Mouse (Mus musculus): Measurements from ENCODE around the gene Timp4.

The Timp4 gene

DNA sequence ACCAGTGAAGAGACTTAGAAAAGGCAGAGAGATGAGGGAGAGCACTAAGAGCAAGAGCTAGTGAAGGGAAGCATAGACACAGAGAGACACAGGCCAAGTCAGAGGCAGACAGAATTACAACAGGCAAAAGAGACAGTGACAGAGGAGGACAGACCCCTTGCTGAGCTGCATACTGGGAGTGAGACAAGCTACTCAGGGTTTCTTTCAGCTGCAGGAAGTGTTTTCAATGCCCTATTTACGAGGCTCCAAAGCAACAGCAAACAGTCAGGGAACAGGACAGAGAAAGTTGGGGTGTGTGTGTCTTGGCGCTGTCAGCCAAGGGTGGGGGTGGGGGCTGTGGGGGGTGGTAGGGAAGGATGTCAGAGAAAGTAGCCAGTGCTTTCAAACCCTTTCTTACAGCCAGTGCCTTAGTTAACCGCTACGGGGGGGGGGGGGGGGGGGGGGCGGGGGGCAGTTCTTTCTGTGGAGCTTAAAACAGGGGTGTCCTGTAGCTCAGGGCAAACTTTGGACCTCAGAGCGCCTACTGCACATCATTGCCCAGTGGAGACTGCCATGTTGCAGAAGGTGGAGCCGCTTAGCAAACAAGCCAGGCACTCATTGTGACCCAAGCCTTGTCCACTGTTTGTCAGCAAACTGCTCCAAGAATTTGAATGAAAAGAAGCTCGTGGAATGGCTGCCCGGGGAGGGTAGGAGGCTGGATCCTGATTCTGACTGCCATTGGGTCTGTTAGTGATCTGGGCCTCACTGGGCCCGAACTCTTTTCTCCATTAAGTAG is at the start of gene Timp4:
Gene Timp4 (minus strand): TSS at position 107 of the 775 bp plus-strand sequence.
- DNase-seq (ENCODE audit: low read depth, low spot score): peak; percentile 34

DNA sequence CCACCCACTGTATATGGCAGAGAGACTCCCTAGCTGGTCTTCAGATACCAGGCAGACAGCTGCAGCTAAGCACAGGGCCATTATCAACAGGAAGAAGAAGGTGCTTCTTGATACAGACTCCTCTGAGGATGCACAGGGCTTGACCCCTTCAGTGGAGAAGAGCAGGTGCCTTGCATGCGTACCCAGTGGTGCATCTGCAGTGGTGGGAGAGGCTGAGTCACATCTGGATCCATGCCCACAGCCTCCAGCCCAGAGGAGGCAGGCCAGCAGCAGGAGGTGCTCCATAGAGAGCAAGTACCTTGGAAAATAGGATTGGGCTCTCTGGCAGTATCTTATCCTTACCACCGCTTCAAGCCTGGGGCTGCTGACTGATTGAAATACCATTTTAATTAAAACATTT is 41.9 kb upstream of the Timp4 start:
- no peak for DNase-seq (ENCODE audit: low read depth, low spot score)

DNA sequence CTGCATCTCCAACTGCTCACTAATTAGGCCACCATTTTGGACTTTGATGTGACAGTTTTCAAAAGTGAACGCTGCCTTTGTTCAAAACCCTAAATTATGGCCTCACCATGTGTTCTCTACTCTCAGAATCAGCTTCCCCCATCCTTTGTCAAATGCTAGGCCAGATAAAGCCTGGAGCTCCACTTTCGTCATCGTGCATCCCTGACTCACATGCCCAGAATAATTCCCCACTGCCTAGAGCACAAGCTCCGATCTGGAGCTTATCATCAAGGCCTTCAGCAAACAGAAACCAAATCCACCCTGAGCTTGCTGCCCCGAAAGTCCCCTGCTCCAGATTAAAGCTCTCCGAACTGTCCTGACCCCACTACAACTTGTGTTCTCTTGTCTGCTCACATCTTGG is 40.6 kb upstream of the Timp4 start:
- no peak for DNase-seq (ENCODE audit: low read depth, low spot score)

DNA sequence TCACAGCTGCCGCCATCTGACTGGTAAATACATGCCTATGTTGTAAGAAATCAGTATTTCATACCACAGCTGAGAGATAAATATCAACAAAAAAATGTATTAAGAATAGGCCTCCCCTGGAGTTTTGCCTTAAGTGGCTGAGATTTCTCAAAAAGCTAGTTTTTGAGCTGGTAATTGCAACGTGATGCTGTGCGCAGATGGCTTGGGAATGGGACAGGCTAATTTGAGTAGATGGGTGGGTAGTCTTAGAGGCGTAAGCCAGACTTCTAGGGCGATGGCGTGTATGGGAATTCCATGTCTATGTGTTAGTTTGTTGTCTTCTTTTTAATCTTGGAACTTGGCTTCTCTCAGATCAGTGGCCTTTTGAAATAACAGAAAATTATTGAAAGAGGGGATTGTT is 39.8 kb upstream of the Timp4 start:
- no peak for DNase-seq (ENCODE audit: low read depth, low spot score)

DNA sequence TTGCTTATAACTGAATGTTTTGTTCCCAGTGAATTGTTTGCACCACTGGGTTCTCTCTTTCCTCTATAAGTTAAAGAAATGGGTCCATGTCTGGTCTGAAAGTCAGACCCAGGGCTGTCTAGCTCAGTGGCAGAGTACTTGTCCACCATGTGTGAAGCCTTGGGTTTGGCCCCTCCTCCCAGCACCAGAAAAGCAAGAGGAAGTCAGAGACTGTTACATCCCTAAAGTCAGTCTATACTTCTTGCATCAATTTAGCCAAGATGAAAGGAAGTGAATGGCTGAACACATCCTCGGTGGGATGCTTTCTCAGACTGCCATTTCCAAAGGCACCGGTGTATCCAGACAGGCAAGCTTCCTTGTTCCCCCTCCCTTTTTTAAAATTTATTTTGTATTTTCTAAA is 39.1 kb upstream of the Timp4 start:
- no peak for DNase-seq (ENCODE audit: low read depth, low spot score)

DNA sequence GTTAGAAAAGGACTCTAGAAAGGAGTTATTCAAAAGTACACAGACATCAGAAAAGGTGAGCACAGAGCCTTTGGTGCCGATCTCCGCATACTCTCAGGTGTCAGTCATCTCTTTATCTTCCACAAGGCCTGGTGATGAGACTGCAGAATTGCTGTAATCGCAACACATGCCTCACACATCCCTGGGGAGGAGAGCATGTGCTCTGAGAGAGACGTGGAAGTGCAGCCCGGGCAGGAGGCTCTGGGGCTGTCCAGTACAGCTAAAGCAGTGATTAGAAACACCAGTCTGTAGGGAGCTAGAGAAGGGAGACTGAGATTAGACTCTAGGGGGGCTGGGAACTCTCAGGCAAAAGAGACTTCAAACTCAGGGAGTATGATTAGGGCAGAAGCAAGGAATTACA is 38.6 kb upstream of the Timp4 start:
- DNase-seq (ENCODE audit: low read depth, low spot score): no peak

DNA sequence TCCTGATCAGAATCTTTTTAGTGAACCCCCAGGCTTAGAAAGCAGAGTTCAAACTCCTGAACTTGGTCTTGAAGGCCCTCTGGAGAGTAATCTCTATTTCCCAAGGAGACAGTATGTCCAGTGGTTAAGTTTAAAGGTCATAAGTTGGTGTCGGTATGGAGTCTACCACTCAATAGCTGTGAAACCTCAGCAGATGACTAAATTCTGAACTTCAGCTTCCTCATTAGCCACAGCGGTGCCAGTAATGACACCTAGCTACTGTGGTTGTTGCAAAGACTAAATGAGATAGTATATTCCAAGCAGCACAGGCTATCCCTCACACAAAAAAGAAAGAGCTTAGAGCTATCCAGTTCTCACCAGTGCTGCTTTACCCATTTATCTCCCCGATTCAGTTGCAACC is 36.2 kb upstream of the Timp4 start:
- no peak for DNase-seq (ENCODE audit: low read depth, low spot score)

DNA sequence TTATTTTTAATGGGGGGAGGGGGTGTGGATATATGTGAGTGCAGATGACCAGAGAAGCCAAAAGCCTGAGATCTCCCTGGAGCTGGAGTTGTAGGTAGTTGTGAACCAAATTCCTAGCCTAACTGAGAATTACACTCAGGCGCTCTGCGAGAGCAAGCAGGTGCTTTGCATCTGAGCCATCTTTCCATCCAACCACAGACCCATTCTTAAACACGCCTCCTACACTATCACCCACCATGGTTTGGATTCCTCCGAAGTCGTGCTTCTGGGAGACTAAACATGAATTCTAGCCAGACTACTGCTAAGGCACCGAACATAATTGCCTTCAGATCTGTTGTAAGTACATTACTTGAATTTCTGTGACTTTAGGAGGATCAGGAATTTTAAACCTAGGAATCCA is 34.4 kb upstream of the Timp4 start:
- DNase-seq (ENCODE audit: low read depth, low spot score): no peak

DNA sequence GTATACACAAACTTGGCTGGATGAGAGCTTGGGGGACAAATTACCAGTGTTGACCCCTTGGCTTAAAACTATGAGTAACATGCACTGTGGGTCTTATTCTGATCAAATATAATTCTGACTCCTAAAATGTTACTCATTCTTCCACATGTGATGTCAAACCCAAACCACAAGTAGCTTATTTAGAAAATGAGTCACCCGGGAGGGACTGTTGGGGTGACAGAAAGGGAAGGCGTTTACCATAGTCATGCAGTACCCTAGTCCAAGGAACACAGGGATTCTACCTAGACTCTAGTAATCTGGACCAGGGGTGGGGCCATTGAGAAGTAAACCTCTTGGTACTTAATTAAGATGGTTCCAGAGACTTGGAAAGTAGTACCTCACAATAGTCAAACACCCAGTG is 32.1 kb upstream of the Timp4 start:
- no peak for DNase-seq (ENCODE audit: low read depth, low spot score)

DNA sequence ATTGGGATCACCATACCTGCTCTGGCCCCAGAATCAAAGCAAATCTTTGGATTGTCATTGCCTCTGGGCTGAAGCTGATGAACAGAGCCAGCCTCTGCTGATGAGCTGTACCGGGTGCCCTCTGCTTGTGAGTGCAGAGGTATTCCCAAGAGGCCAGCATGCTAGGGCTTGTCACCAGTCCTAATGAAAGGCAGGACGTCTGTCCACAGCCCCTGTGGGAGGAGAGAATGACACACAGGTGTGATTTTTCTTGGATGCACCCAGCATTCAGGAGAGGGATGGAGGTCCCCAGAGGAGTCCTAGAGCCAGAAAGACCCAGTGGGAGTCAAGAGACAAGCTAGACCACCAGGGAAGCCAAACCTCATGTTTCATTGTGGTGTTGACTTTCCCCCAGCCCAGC is 27.6 kb upstream of the Timp4 start:
- no peak for DNase-seq (ENCODE audit: low read depth, low spot score)

DNA sequence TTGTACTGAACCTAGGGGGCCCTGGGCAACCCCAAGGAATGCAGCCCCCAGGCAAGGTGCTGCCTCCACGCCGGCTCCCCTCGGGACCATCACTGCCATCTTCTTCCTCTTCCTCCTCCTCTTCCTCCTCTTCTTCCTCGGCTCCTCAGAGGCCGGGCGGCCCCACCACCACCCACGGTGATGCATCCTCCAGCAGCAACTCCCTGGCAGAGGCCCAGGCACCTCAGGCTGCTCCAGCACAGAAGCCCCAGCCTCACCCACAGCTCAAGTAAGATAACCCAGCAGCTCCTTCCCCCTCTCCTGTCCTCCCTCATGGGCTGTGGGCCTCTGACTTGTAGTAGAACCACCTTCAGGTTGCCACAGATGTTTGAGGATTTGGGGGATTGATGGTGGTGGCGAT is 26.1 kb upstream of the Timp4 start:
- no peak for DNase-seq (ENCODE audit: low read depth, low spot score)

DNA sequence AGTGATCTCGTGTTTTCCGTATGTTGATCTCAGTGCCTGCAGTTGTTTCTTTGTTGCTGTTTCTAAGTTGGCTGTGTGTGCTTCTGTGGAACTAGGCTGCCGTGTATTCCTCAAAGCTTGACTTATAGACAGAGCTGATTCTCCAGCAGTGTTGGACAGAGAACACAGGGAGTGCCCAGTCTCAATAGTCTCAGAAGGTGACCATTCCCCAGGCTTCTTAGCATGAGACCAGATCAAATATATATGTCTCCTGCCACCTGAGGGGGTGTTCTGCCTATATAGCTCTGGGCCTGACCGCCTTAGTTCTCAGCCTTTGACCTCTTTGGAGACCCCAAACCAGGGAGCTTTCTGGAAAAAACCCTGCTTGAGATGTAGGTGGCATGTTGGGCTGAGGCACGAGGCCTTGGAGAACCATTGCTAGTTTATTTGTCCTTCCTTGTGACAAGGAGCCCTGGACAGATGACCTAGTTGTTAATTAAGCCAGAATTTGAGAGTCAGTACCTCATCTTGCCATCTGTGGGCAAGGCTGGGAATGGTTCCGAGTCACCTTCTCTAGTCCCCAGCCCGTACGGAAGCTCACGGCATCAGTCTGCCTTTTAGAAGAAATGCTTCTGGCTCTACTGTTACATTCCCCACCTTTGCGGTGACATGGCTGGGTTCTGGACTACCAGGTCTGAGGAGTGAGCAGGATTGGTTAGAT is 23.3 kb upstream of the Timp4 start:
- DNase-seq (ENCODE audit: low read depth, low spot score): no peak

DNA sequence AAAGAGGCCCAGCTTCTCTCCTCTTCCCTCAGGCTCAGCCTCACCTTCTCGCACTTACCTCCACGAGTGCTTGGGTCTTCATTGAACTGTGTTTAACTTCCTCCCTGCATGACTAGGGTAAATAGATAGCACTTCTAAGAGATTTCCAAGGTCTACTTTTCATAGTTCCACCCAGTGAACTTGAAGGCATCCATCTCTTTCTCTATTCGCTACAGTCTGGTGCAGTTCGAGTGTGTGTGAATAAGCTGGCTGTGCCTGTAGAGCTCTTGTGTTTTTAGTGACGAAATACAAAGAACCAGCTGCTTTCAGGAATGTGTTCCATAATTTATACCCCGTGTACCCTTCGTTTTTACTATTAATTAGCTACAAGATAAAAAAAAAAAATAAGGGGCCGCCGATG is 22.7 kb upstream of the Timp4 start:
- no peak for DNase-seq (ENCODE audit: low read depth, low spot score)

DNA sequence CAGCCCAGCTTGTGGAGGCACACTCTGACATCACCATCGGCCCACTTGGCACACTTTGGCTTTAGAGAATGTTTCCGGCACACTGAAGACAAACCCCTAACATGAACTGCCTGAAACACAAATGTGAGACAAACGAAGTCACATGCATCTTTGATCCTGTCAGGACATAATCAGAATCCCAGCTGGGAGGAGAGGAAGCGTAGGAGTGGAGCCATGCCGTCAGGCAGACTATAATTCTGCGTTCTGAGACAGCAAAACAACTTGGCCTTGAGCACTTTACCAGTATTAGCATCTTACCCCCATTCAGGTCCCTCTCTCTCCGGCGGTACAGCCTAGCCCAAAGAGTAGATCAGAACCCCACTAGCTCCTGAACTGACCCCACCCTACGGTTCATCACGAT is 21.3 kb upstream of the Timp4 start:
- DNase-seq (ENCODE audit: low read depth, low spot score): no peak

DNA sequence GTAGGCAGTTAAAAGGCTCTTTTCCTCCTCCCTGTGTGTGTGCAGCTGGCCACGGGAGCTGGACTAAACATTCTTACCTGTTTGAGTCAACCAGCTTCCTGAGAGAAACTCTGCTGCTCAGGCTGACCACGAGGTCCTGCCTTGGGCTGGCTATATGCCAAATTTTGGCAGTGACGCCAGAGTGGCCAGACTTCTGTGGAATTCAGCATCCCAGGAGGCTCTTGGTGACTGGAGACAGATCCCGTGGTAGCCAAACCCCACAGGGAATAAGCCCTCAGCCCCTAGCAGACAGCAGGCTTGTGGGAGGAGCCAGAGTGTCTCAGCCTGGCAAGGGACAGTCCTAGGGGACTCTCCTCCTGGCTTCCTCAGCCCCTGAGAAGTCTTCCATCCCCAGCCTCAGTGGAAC is 19.9 kb upstream of the Timp4 start:
- DNase-seq (ENCODE audit: low read depth, low spot score): no peak

DNA sequence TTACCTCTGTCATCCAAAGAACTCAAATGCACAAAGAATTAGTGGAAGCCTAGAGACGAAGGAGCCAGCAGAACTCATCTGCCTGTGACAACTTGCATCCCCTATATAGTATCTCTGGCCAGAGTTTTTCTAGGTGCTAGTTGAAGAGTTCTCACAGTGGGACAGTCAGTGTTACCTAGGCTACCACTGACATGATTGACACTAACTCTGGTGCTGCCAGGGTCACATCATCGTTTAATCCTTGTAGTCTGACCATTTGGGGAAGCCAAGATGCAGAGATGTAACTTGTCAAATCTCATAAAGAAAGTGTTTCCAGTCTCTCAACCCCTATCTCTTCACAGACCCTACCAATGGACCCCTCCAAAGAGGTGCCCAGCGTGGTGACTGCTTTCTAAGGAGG is 19.3 kb upstream of the Timp4 start:
- no peak for DNase-seq (ENCODE audit: low read depth, low spot score)

DNA sequence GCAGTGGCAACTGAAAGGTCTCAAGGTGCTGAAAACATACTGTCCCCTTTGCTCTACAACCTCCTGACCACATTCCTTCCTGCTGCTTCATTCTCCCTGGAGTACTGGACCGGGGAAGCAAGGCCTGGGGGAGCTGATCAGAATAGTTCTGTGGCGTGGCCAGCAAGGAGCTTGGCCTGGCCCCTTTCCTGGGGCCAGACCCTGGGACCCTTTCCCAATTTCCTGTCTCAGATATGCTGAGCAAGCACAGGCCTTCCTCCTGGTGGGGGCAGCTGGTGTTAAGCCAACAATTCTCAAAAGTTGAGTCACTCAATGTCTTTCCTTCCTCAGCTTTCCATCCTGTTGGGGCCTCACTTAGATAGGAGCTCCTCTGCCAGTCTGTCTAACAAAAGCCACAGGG is 18.1 kb upstream of the Timp4 start:
- DNase-seq (ENCODE audit: low read depth, low spot score): no peak

DNA sequence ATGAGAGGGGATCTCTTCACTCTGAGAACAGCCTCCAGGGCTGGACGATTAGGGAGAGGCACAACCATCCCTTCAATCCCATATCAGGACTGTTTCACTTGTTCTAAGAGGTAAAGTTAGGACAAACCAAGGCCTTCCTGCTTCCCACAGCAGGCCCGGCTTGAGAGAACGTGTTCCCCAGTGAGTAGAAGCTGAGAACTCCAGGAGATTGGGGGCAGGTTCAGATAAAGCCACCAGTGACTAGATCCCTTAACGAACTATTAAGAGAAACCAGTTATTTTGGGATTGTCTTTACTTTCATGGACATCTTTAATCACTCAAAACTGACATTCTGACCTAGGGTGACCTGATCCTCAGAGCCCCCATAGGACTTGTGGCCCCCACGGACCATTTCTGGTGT is 17.6 kb upstream of the Timp4 start:
- no peak for DNase-seq (ENCODE audit: low read depth, low spot score)

DNA sequence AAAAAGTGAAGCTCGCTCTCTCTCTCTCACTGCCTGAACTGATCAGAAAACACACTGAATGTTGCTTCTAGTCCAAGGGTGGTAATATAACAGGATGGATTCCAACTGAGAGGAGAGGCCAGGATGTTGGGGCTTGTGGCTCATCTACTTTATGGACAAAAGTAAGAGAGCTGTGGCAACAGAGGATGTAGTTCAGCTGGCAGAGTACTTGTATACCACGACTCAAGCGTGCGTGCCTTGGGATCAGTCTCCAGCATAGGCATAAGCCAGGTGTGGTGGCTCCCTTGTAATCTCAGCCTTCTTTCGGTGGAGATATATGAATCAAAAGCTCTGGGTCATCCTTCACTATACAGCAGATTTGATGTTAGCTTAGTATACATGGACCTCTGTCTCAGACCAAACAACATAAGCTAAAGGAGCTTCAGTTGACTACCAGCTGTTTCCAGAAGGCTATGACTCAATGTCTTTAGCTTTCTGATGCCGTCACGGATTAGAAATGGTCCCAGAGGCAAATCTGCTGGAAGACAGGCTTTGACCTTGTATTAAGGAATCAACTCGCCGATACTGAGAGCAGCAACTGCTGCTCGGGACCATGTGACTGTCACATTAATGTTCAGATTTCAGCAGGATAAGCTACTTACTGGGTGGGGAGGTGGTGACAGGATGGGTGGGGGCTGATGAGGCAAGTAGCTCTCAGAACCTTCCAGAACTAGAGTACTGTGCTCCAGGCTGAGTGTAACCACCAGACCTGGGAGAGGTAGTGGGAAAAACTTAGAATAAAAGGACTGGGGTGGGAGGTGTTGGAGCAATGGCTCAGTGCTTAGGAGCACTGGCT is 16.8 kb upstream of the Timp4 start:
- no peak for DNase-seq (ENCODE audit: low read depth, low spot score)

DNA sequence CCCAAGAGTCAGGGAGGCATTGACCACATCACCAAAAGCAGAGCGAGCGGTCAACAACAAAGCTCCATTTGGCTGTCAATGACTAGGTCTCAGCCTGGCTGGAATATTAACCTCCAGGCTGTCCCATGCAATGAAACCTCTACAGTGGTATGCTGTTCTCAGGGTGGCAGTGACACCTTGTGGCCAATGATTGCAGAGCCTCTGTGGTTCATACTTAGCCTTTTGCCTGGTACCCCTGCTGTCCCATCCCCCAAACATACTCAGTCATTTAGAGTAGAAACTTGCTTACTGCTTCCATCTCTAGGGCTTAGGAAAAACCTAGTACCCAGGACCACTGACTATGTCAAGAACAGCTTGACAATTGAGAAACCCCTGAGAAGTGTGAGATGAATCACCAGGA is 15.9 kb upstream of the Timp4 start:
- peak; percentile 38 for DNase-seq (ENCODE audit: low read depth, low spot score)

DNA sequence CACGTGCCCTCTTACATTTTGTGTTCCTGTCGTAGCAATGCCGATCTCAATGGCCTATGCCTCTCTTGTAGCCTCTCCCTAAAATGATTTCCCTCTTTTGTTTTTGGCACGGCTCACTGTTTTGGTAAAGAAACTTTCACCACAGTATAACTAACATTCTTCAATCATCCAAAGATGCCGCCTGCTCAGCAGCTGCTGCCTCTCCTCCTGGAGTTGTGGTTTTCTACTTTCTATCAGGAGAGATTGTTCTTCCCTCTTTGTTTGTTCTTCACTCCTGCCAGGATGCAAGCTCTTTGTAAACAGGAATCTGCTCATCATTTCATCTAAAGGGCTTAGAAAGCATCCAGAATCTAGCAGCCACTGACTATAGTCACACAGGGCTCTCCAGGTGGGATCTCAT is 14.8 kb upstream of the Timp4 start:
- DNase-seq (ENCODE audit: low read depth, low spot score): no peak

DNA sequence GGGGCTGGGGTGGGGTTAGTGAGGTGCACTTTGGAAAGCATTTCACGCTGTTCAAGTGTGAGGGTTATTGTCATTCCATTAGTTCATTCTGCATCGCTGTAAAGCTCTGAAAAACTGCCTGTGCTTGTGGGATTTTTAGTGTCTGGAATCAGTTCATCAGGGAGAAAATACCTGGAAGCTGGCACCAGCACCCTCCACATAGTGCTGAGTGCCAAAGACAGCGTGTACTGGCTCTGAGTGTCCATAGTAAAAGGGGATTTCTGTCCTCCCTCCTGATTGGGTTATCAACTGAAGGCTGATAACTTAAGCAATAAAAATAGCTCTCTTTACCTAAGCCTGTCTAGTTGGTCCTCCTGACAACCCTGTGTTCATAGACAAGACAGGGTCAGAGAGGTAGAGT is 8.5 kb upstream of the Timp4 start:
- no peak for DNase-seq (ENCODE audit: low read depth, low spot score)

DNA sequence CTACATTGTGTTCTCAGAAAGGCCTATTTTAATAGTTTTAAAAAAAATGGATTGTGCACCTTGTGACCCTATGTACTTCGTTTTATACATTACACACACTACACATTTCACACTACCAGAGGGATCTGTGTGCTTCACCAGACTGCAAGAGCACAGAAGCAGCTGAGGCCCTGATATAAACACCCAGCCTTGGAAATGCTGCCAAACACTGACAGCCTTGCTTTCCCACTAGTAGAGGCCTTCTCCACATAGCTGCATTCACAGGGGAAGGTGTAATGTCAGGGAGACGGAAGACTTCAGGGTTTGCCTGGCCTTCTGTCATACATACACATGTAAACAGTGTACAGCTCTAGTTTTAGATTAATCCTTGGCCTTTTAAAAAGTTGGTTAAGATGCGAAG is 3.2 kb upstream of the Timp4 start:
- no peak for DNase-seq (ENCODE audit: low read depth, low spot score)

All from WW6 (cell line).